Mouse (Mus musculus) CD8-positive naive resting alpha-beta T cell, adult 57 days (primary cell): ENCODE data around the gene Paox. TPM values are rescaled to one million over a fixed set of nuclear protein-coding genes. Genes with fewer than 3 reads are reported as not detected.

ENCODE experiments used
- total RNA-seq: library from RNA; stranded (reverse); gene quantifications from one replicate; pipeline ENCODE4 v1.2.4, GENCODE M21; 2023

The Paox gene
- 6.2 TPM for total RNA-seq

GRCm38 (mm10) chr7:140115583-140116328 is at the start of gene Paox:
Paox (plus strand) TSS chr7:140115799.

GRCm38 (mm10) chr7:140082242-140082678 is 33.3 kb upstream of the Paox start, which contains the start of gene Caly:
Caly (minus strand) TSS chr7:140082548.

DNA sequence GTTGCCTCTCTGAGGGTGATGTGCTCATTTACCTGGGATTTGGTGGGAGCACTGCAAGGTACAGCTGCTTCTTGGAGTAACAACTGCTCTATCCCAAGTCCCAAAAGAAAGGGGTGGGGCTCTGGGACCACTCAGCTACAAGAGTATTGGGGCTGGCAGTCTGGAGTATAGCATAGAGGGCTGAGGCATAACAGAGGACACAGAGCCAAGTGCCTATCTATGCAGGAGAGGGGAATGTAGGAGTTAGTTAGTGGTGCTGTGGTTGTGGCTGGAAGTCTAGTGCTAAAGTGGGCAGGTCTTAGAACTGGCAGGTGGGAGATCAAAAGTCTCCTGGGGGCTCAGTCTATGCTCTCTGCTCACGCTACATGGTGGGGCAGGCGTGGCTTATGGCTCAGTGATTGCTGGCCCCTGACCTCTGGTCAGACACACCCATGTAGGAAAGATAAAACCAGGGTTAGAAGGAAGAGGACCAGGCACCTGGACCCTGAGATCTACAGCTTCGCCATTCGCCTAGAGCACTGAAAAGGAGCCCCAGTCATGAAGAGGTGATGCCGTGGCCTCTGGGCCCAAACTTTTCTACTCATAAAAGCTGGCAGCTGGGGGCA is 22.6 kb upstream of the Paox start, which contains the start of gene Prap1:
Gene Prap1, plus strand, starts transcription at position 472 of the 605 bp plus-strand sequence.

DNA sequence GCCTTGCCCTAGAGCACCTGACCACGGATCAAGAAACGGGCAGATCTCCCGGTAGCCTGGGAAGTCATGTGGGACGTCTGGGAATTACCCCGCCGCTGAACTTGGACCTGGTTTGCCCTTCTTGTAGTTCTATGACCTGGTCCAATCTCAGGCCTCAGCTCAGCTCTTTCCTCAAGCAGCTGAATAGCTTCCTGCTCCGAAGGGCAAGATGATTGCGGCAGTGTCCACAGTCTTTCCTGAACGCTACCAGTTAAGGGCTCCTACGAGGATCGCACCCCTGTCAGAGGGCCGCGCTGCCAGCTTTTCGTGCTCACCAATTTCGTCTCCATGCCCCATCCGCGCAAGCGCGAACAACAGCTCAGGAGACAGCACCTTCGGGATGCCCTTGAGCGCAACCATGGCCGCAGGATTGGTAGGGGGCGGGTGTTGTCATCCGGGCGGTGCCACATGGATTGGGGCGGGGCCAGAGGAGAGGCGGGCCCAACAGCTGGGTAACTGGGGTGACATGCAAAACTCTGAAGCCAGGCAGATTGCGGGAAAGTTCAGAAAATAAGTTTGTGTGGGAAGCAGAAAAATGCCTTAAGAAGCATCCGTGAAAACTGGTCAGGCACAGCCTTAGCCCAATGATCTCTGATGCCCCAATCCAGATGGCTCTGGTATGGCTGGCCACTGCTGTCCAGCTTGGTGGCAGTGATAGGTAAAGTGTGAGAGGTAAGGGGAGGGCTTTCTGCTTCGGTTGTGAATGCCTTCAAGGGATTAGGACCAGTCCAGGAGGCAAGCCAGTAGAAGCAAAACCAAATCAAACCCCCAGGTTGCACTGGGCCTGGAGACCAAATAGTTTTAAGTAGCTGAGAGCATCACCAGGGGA is 13.4 kb upstream of the Paox start, which contains the start of gene Fuom:
Gene Fuom, minus strand, starts transcription at position 449 of the 868 bp plus-strand sequence.

GRCm38 (mm10) chr7:140116329-140117054 is 893 bp downstream of the Paox start, which contains the start of gene Echs1:
Echs1 (minus strand) TSS chr7:140116476.

DNA sequence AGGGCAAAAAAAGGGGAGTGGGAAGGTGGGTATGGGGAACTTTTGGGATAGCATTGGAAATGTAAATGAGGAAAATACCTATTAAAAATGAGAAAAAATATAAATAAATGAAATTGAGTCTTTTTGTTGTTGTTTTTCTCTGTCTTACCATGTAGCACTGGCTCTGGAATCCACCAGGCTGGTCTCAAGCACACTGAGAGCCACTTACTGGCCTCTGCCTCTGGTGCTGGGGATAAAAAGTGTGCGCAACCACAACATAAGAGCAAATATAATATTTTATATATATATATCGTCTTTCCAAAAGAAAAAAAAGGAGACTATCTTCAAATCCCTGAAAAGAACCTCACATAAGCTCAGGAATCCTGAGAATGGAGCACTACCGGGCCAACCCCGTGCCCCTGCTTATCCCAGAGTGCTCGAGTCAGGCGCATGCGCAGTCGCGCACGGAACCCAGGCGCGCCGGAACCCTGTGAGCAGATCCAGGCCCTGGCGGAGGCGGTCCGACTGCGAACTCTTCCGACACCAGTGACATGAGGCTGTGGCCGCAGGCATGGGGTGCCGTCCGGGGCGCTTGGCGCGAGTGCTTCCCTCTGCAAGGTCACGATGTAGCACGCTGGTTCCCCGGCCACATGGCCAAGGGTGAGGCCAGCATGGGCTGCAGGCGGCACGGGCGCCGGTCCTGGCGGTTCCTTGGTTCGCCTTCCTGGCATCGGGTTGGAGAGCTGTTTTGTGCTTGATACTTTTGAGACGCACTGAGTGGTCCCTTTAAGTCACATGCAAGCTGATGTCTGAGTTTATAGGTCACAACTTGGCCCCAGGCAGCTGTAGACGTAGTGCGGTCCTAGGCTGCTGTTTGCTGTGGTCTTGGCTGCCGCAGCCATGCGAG is 21.8 kb downstream of the Paox start, which contains the start of gene Mtg1:
Gene Mtg1, plus strand, starts transcription at position 430 of the 886 bp plus-strand sequence.

DNA sequence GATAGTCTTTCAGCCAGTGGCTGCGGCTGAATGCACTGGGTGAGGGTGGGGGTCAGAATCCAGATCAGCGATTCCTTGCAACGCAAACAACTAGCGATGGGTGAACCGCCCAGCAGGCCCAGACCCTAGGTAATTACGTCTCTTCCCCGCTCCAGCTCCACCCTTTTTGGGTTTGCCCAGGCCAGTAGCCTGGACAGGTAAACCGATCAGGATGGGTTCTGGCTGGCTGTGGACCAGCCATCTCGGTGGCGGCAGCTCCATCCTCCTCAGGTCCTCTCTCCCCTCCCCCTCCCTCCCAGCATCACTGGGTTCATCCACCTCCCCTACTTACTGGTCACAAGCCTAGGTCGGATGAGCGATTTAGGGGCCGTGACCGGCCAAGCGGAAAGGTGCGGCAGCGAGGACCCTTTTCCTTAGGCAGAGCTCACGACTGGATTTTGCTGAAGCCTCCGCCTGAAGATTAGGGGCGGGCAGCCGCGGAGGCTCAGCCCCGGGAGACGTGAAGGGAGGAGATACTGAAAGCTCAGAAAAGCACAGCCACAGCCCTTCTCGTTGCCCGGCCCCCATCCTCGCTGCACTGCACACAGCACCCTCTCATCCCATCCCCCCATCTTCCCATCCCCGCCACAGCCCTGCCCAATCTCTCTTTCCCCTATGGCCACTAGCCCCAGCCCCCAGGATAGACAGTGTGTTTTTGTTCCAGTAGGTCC is 38.8 kb downstream of the Paox start, which contains the start of gene Sprn:
Gene Sprn, minus strand, starts transcription at position 660 of the 710 bp plus-strand sequence.

GRCm38 (mm10) chr7:140164664-140165063 is 49.1 kb downstream of the Paox start, which contains the start of gene Olfr522:
Olfr522 (minus strand) TSS chr7:140164764.

GRCm38 (mm10) chr7:140172936-140173335 is 57.3 kb downstream of the Paox start, which contains the start of gene Olfr523:
Olfr523 (plus strand) TSS chr7:140173217.

Other genes with a start within 250 kb of the Paox start
- gene Kndc1, start 221.1 kb upstream of the Paox start, total RNA-seq = not detected
- gene Utf1, start 172.0 kb upstream of the Paox start, total RNA-seq = not detected
- not detected for gene 6430531B16Rik, start 137.0 kb upstream of the Paox start, total RNA-seq
- 4.5 TPM for gene Adam8, start 123.2 kb upstream of the Paox start, total RNA-seq
- gene Zfp511, start 79.4 kb upstream of the Paox start, total RNA-seq = 34.8 TPM
- 29.4 TPM for gene Tubgcp2, start 79.1 kb upstream of the Paox start, total RNA-seq
- gene Msx3, start 66.7 kb upstream of the Paox start, total RNA-seq = not detected
- gene Caly, start 33.3 kb upstream of the Paox start, total RNA-seq = not detected
- gene Prap1, start 22.4 kb upstream of the Paox start, total RNA-seq = not detected
- gene Fuom, start 13.4 kb upstream of the Paox start, total RNA-seq = 6.7 TPM
- 27.2 TPM for gene Echs1, start 677 bp downstream of the Paox start, total RNA-seq
- 21.7 TPM for gene Mtg1, start 21.8 kb downstream of the Paox start, total RNA-seq
- not detected for gene Sprn, start 39.1 kb downstream of the Paox start, total RNA-seq
- gene Olfr522, start 49.0 kb downstream of the Paox start, total RNA-seq = not detected
- not detected for gene Olfr523, start 57.4 kb downstream of the Paox start, total RNA-seq
- gene Olfr524, start 90.2 kb downstream of the Paox start, total RNA-seq = not detected
- gene Cd163l1, start 102.5 kb downstream of the Paox start, total RNA-seq = not detected
- gene 5830411N06Rik, start 131.5 kb downstream of the Paox start, total RNA-seq = 0.61 TPM
- gene Olfr525, start 205.1 kb downstream of the Paox start, total RNA-seq = not detected
- not detected for gene Olfr527, start 218.2 kb downstream of the Paox start, total RNA-seq
- not detected for gene Olfr60, start 245.9 kb downstream of the Paox start, total RNA-seq